Mouse (Mus musculus) adrenal gland, postnatal 10 days (tissue): ENCODE measurements at regions not wholly inside any gene's neighbourhood (a gene's known extent, or its start where the extent isn't known, plus 50 kb on each side); places are given as distances from the start of the nearest gene placed in this dataset.

ENCODE experiments used
- DNase-seq: peaks from one replicate; pipeline ENCODE4 v3.0.0; 2021; ENCODE audit warnings: mixed read lengths

GRCm38 (mm10) chr14:78438064-78438677 is 98.4 kb downstream of the Akap11 start:
- DNase-seq, result no peak

GRCm38 (mm10) chr14:78436586-78436985 is 100.0 kb downstream of the Akap11 start:
- no peak for DNase-seq

- no peak for DNase-seq
Observed at GRCm38 (mm10) chr14:78435982-78436381, 100.6 kb downstream of the Akap11 start.

- DNase-seq, result no peak
Observed at GRCm38 (mm10) chr14:78435561-78435960, 101.0 kb downstream of the Akap11 start.

- no peak for DNase-seq
Observed at GRCm38 (mm10) chr14:78434753-78435152, 101.9 kb downstream of the Akap11 start.

- DNase-seq, result no peak
Observed at GRCm38 (mm10) chr14:78434126-78434525, 102.5 kb downstream of the Akap11 start.

GRCm38 (mm10) chr14:78432471-78432870 is 104.1 kb downstream of the Akap11 start:
- no peak for DNase-seq

GRCm38 (mm10) chr14:78431931-78432330 is 104.7 kb downstream of the Akap11 start:
- no peak for DNase-seq

- DNase-seq, result no peak
Observed at GRCm38 (mm10) chr14:78431406-78431805, 105.2 kb downstream of the Akap11 start.

- peak; percentile 31 for DNase-seq
Observed at GRCm38 (mm10) chr14:78428233-78429019, 108.2 kb downstream of the Akap11 start.

- no peak for DNase-seq
Observed at GRCm38 (mm10) chr14:78427062-78427461, 109.5 kb downstream of the Akap11 start.

GRCm38 (mm10) chr14:78422601-78423000 is 114.0 kb downstream of the Akap11 start:
- no peak for DNase-seq

GRCm38 (mm10) chr14:78420966-78421365 is 113.1 kb upstream of the Tnfsf11 start:
- no peak for DNase-seq

- no peak for DNase-seq
Observed at GRCm38 (mm10) chr14:78420176-78420575, 112.3 kb upstream of the Tnfsf11 start.

- DNase-seq, result no peak
Observed at GRCm38 (mm10) chr14:78405568-78405967, 97.7 kb upstream of the Tnfsf11 start.

GRCm38 (mm10) chr14:78397914-78398313 is 90.1 kb upstream of the Tnfsf11 start:
- no peak for DNase-seq

- no peak for DNase-seq
Observed at GRCm38 (mm10) chr14:78395631-78396030, 87.8 kb upstream of the Tnfsf11 start.

GRCm38 (mm10) chr14:78387011-78387410 is 79.2 kb upstream of the Tnfsf11 start:
- no peak for DNase-seq

- no peak for DNase-seq
Observed at GRCm38 (mm10) chr14:78384370-78384769, 76.5 kb upstream of the Tnfsf11 start.

- DNase-seq, result peak; percentile 97
Observed at GRCm38 (mm10) chr14:78383256-78383709, 75.4 kb upstream of the Tnfsf11 start.

- no peak for DNase-seq
Observed at GRCm38 (mm10) chr14:78380011-78380410, 72.2 kb upstream of the Tnfsf11 start.

GRCm38 (mm10) chr14:78376591-78376990 is 68.7 kb upstream of the Tnfsf11 start:
- no peak for DNase-seq

- DNase-seq, result no peak
Observed at GRCm38 (mm10) chr14:78375746-78376495, 68.1 kb upstream of the Tnfsf11 start.
